Mouse (Mus musculus) spleen, postnatal 10 days (tissue): ENCODE results near the gene Snx29.
A peak's percentile ranks its signal among the peaks of the same experiment; 100 is the strongest.
"Not testable (repeated sequence)": the region's sequence is repeated elsewhere in the genome, so short reads cannot be mapped to it uniquely, and the experiment has no call there.

ENCODE experiments used
- DNase-seq, 2 experiments: peaks; one replicate each; pipeline ENCODE4 v3.0.0; 2021 to 2022; ENCODE audit warnings: low spot score in 2 of 2

Snx29 gene

GRCm38 (mm10) chr16:11448696-11449095 is 126.0 kb downstream of the Snx29 start:
- not testable (repeated sequence) for DNase-seq

GRCm38 (mm10) chr16:11449344-11449743 is 126.6 kb downstream of the Snx29 start:
- no peak for DNase-seq

DNA sequence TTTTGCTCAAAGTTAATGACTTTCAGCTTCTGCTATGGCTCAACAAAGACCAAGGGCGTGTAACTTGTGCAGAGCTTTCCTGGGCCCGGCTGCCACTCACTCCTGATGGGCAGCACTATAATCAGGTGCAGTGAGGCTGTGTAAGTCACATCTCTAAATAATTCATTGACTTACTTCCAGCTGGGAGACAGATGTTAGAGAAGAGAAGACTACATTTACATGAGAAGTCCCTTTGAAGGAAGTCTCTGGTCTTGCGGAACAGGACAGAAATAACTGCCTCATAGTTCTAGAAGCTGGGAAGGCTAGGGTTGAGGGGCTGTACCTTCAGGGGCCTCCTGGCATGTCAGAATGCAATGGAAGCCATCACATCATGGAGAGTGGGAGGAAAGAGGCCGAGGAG is 127.9 kb downstream of the Snx29 start:
- no peak for DNase-seq

DNA sequence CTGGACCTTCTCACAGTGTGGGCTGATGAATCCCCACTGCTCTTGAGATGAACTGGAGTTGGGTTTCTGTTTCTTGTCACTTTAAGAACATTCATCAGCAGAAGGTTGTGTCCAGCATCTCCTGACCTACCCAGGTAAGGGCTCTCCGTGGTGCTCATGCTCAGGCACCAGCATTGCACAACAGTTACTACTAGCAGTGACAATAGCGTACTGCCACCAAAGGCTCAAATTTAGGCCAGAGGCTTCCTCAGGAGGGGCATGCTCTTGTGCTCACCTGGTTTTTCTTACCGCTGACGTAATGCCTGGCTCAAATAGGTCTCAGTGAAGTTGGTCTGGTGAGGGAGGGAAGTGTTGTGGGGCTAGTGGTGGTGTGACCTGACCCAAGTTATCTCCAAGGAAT is 132.2 kb downstream of the Snx29 start:
- no peak for DNase-seq

DNA sequence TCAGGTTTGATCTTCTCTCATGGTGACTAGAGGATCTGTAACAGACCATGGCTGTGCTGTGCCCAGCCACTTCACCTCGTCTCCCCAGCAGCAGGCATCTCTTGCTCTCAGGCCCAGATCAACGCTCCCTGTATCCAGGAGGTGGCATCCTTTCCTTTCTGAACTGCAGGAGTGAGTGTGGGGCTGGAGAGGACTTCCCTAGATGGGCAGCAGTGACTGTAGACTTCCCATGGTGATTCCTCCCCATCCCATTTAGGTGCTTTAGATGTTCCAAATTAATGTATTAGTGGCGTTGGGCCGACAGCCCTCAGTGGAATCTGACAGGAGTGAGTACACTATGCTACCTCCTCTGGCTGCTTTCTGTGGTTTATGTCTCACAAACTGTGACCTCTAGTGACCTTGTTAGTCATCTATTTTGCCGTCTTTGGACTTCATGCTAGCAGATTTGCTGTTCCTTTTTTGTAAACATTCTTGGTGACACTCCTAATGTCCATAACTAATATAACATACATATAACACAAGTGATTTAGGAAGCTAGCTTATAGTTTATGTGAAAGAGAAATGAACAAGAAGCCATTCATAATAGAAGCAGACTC is 132.9 kb downstream of the Snx29 start:
- DNase-seq, result no peak

- DNase-seq, result peak in 1 of 2 experiments; percentile 22
Measured at GRCm38 (mm10) chr16:11456141-11456645, 133.5 kb downstream of the Snx29 start.

GRCm38 (mm10) chr16:11457136-11457535 is 134.4 kb downstream of the Snx29 start:
- no peak for DNase-seq

DNA sequence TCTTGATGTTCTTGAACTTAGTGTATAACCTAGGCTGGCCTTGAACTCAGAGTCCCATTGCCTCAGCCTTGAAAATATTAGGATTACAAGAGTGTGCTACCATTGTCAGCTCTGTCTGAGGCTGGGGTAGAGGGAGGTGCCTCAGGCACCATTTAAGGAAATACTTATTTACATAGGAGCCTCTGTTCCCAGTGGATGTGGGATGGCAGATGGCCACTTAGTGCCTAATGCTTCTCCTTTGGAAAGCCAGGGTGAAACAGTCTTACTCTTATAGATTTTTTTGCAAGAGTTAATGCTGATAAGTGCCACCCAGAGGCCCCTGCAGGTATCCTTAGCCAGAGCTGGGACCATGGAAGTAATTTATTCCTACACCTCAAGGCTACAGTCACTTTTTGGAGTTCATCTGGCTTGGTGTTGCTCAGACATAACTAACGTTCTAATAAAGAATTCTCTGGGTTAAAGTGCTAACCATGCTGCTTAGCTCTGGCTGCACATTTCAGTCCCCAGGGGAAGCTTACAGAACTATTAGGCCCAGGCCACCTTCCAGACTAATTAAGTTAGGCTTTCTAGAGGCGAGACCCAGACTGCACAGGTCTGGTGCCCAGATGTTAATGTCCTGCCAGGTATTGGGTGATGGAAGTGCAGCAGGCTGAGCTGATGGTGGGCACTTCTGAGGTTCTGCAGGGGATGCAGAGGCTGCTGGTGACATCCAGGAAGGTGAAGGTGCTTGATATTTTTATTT is 135.1 kb downstream of the Snx29 start:
- DNase-seq, result no peak

- DNase-seq, result no peak
Measured at GRCm38 (mm10) chr16:11460210-11460609, 137.5 kb downstream of the Snx29 start.

DNA sequence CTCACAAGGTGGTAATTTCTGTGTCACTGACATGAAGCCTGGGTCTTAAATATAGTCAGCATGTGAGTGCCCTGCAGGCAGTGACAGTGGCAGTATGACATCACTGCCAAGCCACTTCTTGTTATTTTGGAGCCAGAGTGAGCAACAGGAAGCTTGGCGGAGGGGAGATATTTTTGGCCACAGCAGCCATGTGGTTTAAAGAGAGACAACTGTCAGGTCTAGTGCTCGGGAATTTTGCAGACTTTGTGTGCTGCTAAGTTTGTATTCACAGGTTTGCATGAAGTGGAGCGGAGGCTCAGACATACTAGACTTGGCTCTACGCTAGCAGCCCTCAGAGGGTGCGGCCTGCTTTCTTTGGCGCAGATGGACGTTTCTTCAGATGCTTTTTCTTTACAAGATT is 138.9 kb downstream of the Snx29 start:
- DNase-seq, result peak in 1 of 2 experiments; percentile 27

DNA sequence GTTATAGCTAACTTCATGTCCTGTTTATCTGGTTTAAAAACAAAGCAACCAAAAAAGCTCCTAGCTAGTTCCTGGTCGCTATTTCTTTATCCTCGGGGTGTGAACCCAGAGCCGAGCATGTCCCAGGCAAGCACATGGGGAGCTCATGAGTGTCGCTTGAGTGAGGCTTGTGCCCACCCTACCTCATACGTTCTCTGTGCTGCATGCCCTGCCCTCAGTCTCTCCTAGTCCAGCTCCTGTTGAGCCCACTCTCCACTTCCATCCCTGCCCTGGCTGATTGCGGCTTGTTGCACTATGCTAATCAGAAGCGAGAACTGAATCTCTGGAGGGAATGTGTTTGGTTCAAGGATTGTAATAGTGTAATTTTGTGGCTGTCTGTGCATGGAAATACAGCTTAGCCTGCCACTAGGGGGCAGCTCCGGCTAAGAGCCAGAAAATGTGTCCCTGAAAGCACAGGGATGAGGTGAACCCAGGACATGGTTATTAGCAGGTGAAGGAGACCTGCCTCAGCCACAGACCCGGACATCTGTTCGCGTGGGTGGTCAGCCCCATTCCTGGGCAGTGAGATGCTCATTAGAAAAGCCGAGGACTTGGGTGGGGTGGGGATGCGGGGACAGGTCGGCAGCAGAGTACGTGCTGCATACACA is 145.9 kb downstream of the Snx29 start:
- peak; percentile 36 to 71 for DNase-seq

DNA sequence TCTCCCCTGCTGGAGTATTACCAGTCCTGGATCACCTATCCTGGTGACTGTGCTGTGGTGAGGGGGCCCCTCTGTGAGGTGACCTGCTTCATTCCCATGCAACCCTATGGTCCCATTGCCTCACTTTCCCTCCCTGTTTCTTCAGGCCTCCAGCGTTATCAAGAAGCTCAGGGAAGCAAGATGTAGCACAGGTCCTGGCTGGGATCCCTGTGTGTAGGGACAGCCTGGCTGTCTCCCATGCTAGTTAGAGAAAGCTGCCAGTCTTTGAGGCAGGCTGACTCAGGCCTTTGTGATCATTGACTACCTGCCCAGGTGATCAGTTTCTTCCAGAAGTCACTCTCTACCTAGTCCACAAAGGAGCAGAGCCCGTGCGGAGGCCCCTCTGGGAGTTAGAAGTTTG is 146.8 kb downstream of the Snx29 start:
- no peak for DNase-seq

GRCm38 (mm10) chr16:11471246-11471645 is 148.5 kb downstream of the Snx29 start:
- no peak for DNase-seq

- DNase-seq, result no peak
Measured at GRCm38 (mm10) chr16:11472852-11473251, 150.1 kb downstream of the Snx29 start.

DNA sequence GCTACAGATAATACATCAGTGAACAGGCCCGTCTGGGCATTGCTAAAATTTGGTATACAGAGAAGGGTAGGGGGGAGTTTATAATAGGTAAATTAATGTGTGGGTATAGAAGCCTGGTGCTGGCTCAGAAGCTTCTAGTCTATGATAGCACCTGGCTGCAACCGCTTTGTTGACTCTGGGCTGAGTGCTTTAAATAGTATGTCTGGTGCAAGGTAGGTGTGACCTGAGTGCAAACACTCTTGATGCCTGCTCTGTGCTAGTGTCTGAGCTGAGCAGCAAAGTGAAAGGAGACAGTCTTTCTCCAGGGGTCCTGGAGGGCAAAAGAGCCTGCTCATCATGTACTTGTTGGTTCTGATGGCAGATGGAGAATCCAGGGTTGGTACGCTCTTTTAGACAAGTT is 150.8 kb downstream of the Snx29 start:
- no peak for DNase-seq

GRCm38 (mm10) chr16:11473893-11474505 is 151.3 kb downstream of the Snx29 start:
- no peak for DNase-seq

- no peak for DNase-seq
Measured at GRCm38 (mm10) chr16:11475137-11475943, 152.6 kb downstream of the Snx29 start.

- DNase-seq, result no peak
Measured at GRCm38 (mm10) chr16:11476314-11476713, 153.6 kb downstream of the Snx29 start.

GRCm38 (mm10) chr16:11476968-11477367 is 154.3 kb downstream of the Snx29 start:
- DNase-seq, result no peak

- no peak for DNase-seq
Measured at GRCm38 (mm10) chr16:11477591-11477990, 154.9 kb downstream of the Snx29 start.

GRCm38 (mm10) chr16:11479605-11480004 is 156.9 kb downstream of the Snx29 start:
- no peak for DNase-seq

DNA sequence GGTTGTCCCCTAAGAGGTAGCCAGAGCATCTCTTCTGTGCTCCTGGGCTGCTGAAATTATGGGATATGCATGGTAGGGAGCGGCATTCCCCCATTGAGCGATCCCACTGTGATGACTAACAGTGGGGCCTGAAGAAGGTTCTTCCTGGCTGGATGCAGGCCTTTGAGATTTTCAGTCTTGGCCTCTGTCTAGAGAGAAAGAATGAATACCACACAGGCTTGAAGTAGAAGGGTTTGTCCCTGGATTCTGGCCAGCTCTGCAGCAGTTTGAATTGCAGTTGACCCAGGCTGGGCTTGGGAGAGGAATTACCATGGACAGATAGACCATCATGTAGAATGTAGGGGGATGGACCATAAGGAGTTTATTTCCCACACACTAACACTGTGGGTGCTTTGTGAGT is 159.5 kb downstream of the Snx29 start:
- DNase-seq, result no peak
